Mouse (Mus musculus): ENCODE measurements around the gene Pdcd2l.

Gene Pdcd2l

GRCm38 (mm10) chr7:34141123-34141522, 55.3 kb downstream of the Pdcd2l start:
- peak in 1 of 2 experiments; percentile 37 for DNase-seq (ENCODE audit: low spot score in 2 of 2)

GRCm38 (mm10) chr7:34139493-34139892, 57.0 kb downstream of the Pdcd2l start:
- peak in 1 of 2 experiments; percentile 31 for DNase-seq (ENCODE audit: low spot score in 2 of 2)
